Mouse (Mus musculus): ENCODE results near the gene Trub1. TPM values are rescaled to one million over a fixed set of nuclear protein-coding genes. Genes with fewer than 3 reads are reported as not detected.

Trub1 gene
- polyA plus RNA-seq (2014; fragmentation: Nextera tagmentation; extraction: Ambion mirVana), result 13.6 and 14.1 TPM in 2 replicates

- DNase-seq (ENCODE audit: low spot score) (peak; percentile 89), ATAC-seq (ENCODE audit: low FRiP score) (peak; percentile 96)
- peak within 1 kb of the TSS; percentile 59 for H3K4me2 ChIP-seq (replicated peaks)
- H3K9me3 ChIP-seq (ENCODE audit: control insufficient read depth, low read length), result no peaks in the 10 kb centered on the region
- H3K9ac ChIP-seq, result peak within 1 kb of the TSS; percentile 65
- H3K27me3 ChIP-seq (ENCODE audit: control insufficient read depth, insufficient read depth, low read length), result no peaks in the 10 kb centered on the region
- H3K4me1 ChIP-seq (replicated peaks; ENCODE audit: control insufficient read depth, insufficient read depth, low read length), result peaks cover 15% of the 10 kb centered on the region; the same call in 1 of the 2 replicates
- H3K27ac ChIP-seq, result peak within 1 kb of the TSS; percentile 62
- no peaks in the 10 kb centered on the region for H3K36me3 ChIP-seq (replicated peaks; ENCODE audit: control insufficient read depth, insufficient read depth)
- H3K4me3 ChIP-seq (replicated peaks; ENCODE audit: low read length), result peak within 1 kb of the TSS; percentile 54
- 5% methylated on average over 26 of the region's 26 CpGs for WGBS
Measured at GRCm38 (mm10) chr19:57452492-57453217, at the start of gene Trub1. TSS of gene Trub1 (plus strand) at chr19:57452912.

GRCm38 (mm10) chr19:57403700-57404501 lies 48.8 kb upstream of the Trub1 start:
- Histone ChIP-seq H3K9me3 (ENCODE audit: control insufficient read depth, low read length) (no peaks in the 10 kb centered on the region), H3K27ac (no peak overlapping the region), H3K4me1 (replicated peaks; ENCODE audit: control insufficient read depth, insufficient read depth, low read length) (0 out of 2 replicates have a peak, but pooled peaks cover 3% of the 10 kb centered on the region), H3K36me3 (replicated peaks; ENCODE audit: control insufficient read depth, insufficient read depth) (no peaks in the 10 kb centered on the region), H3K9ac (no peak overlapping the region), H3K4me2 (replicated peaks) (peak overlapping the region; percentile 36), H3K27me3 (ENCODE audit: control insufficient read depth, insufficient read depth, low read length) (no peaks in the 10 kb centered on the region), H3K4me3 (replicated peaks; ENCODE audit: low read length) (no peak overlapping the region)
- WGBS, result 14% methylated on average over 24 of the region's 24 CpGs
- ATAC-seq (ENCODE audit: low FRiP score), result no peak
- peak; percentile 73 for DNase-seq (ENCODE audit: low spot score)

GRCm38 (mm10) chr19:57404502-57404848 lies 48.2 kb upstream of the Trub1 start:
- H3K27ac ChIP-seq, result no peak overlapping the region
- 0 out of 2 replicates have a peak, but pooled peaks cover 3% of the 10 kb centered on the region for H3K4me1 ChIP-seq (replicated peaks; ENCODE audit: control insufficient read depth, insufficient read depth, low read length)
- H3K4me3 ChIP-seq (replicated peaks; ENCODE audit: low read length), result no peak overlapping the region
- H3K27me3 ChIP-seq (ENCODE audit: control insufficient read depth, insufficient read depth, low read length), result no peaks in the 10 kb centered on the region
- WGBS, result 7% methylated on average over 9 of the region's 9 CpGs
- no peaks in the 10 kb centered on the region for H3K36me3 ChIP-seq (replicated peaks; ENCODE audit: control insufficient read depth, insufficient read depth)
- H3K9me3 ChIP-seq (ENCODE audit: control insufficient read depth, low read length), result no peaks in the 10 kb centered on the region
- H3K9ac ChIP-seq, result no peak overlapping the region
- ATAC-seq (ENCODE audit: low FRiP score), result no peak
- DNase-seq (ENCODE audit: low spot score), result no peak
- peak overlapping the region; percentile 36 for H3K4me2 ChIP-seq (replicated peaks)

DNA sequence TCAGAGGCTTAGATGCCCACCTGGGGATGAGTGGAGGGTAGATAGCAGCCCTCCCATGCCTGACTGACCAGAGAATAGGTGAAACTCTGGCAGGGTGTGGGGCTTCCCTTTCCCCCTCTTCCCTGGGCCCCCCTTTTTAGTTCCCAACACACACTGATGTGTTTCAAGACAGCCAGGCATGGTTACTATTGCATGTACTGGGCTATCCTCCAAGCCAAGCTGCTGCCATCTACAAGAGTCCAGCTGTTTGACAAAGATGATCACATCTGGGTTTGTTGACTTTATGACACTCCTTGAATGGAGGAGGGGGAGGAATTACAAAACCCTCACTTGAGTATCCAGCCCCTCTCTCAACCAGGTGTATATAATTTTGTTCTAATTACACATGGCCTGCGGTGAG lies 44.8 kb upstream of the Trub1 start:
- DNase-seq (ENCODE audit: low spot score) (no peak), ATAC-seq (ENCODE audit: low FRiP score) (no peak)
- 94% methylated on average over 1 of the region's 1 CpGs for WGBS
- Histone ChIP-seq H3K4me3 (replicated peaks; ENCODE audit: low read length) (no peak overlapping the region), H3K36me3 (replicated peaks; ENCODE audit: control insufficient read depth, insufficient read depth) (no peaks in the 10 kb centered on the region), H3K9ac (no peak overlapping the region), H3K4me1 (replicated peaks; ENCODE audit: control insufficient read depth, insufficient read depth, low read length) (peaks cover 15% of the 10 kb centered on the region), H3K9me3 (ENCODE audit: control insufficient read depth, low read length) (no peaks in the 10 kb centered on the region), H3K4me2 (replicated peaks) (no peak overlapping the region), H3K27ac (no peak overlapping the region), H3K27me3 (ENCODE audit: control insufficient read depth, insufficient read depth, low read length) (no peaks in the 10 kb centered on the region)

GRCm38 (mm10) chr19:57411375-57412196 lies 41.1 kb upstream of the Trub1 start:
- ATAC-seq (ENCODE audit: low FRiP score), result peak; percentile 75; the same call in 1 of the 2 replicates
- no peaks in the 10 kb centered on the region for H3K9me3 ChIP-seq (ENCODE audit: control insufficient read depth, low read length)
- H3K9ac ChIP-seq, result 0 out of 2 replicates have a peak overlapping the region, but pooled peaks have one; percentile 28
- H3K4me2 ChIP-seq (replicated peaks), result peak overlapping the region; percentile 37
- no peaks in the 10 kb centered on the region for H3K27me3 ChIP-seq (ENCODE audit: control insufficient read depth, insufficient read depth, low read length)
- peaks cover 12% of the 10 kb centered on the region for H3K4me1 ChIP-seq (replicated peaks; ENCODE audit: control insufficient read depth, insufficient read depth, low read length)
- no peak overlapping the region for H3K4me3 ChIP-seq (replicated peaks; ENCODE audit: low read length)
- 35% methylated on average over 29 of the region's 29 CpGs for WGBS
- DNase-seq (ENCODE audit: low spot score), result peak; percentile 70
- peak overlapping the region; percentile 68 for H3K27ac ChIP-seq
- H3K36me3 ChIP-seq (replicated peaks; ENCODE audit: control insufficient read depth, insufficient read depth), result no peaks in the 10 kb centered on the region

GRCm38 (mm10) chr19:57413170-57413569 lies 39.5 kb upstream of the Trub1 start:
- H3K27ac ChIP-seq, result no peak overlapping the region
- no peaks in the 10 kb centered on the region for H3K27me3 ChIP-seq (ENCODE audit: control insufficient read depth, insufficient read depth, low read length)
- H3K9me3 ChIP-seq (ENCODE audit: control insufficient read depth, low read length), result no peaks in the 10 kb centered on the region
- 92% methylated on average over 3 of the region's 3 CpGs for WGBS
- H3K4me1 ChIP-seq (replicated peaks; ENCODE audit: control insufficient read depth, insufficient read depth, low read length), result peaks cover 12% of the 10 kb centered on the region
- no peak overlapping the region for H3K4me3 ChIP-seq (replicated peaks; ENCODE audit: low read length)
- no peak overlapping the region for H3K4me2 ChIP-seq (replicated peaks)
- H3K9ac ChIP-seq, result no peak overlapping the region
- H3K36me3 ChIP-seq (replicated peaks; ENCODE audit: control insufficient read depth, insufficient read depth), result no peaks in the 10 kb centered on the region
- DNase-seq (ENCODE audit: low spot score) (no peak), ATAC-seq (ENCODE audit: low FRiP score) (no peak)

DNA sequence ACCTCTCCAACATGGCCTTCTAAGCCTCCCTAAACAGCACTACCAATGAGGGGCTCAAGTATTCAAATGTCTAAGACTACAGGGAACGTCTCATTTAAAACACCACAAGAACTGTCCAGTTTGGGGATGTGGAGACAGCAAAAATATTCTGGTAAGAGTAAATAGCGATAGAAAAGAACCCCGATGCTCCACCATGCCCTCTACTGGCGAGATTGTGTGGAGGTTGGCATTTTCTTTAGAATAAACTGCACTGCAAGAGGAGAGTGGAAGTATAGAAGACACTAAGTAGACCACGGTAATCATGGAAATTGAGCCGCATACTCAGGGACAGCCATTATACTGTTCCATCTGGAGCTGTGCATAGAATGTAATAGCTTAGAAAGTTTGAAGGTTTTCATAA lies 38.8 kb upstream of the Trub1 start:
- H3K4me1 ChIP-seq (replicated peaks; ENCODE audit: control insufficient read depth, insufficient read depth, low read length), result peaks cover 16% of the 10 kb centered on the region
- H3K27me3 ChIP-seq (ENCODE audit: control insufficient read depth, insufficient read depth, low read length), result no peaks in the 10 kb centered on the region
- ATAC-seq (ENCODE audit: low FRiP score) (no peak), DNase-seq (ENCODE audit: low spot score) (no peak)
- no peak overlapping the region for H3K4me3 ChIP-seq (replicated peaks; ENCODE audit: low read length)
- WGBS, result 84% methylated on average over 6 of the region's 6 CpGs
- no peaks in the 10 kb centered on the region for H3K36me3 ChIP-seq (replicated peaks; ENCODE audit: control insufficient read depth, insufficient read depth)
- H3K4me2 ChIP-seq (replicated peaks), result no peak overlapping the region
- no peaks in the 10 kb centered on the region for H3K9me3 ChIP-seq (ENCODE audit: control insufficient read depth, low read length)
- H3K27ac ChIP-seq, result no peak overlapping the region
- H3K9ac ChIP-seq, result no peak overlapping the region

- 93% methylated on average over 8 of the region's 8 CpGs for WGBS
- no peak for ATAC-seq (ENCODE audit: low FRiP score)
- no peak overlapping the region for H3K27ac ChIP-seq
Measured at GRCm38 (mm10) chr19:57415031-57415807, 37.5 kb upstream of the Trub1 start.

More at GRCm38 (mm10) chr19:57415031-57415807, 37.5 kb upstream of the Trub1 start:
- no peak for DNase-seq (ENCODE audit: low spot score)
- Histone ChIP-seq H3K4me3 (replicated peaks; ENCODE audit: low read length) (no peak overlapping the region), H3K9ac (no peak overlapping the region), H3K4me1 (replicated peaks; ENCODE audit: control insufficient read depth, insufficient read depth, low read length) (peaks cover 16% of the 10 kb centered on the region), H3K4me2 (replicated peaks) (no peak overlapping the region), H3K9me3 (ENCODE audit: control insufficient read depth, low read length) (no peaks in the 10 kb centered on the region), H3K27me3 (ENCODE audit: control insufficient read depth, insufficient read depth, low read length) (no peaks in the 10 kb centered on the region), H3K36me3 (replicated peaks; ENCODE audit: control insufficient read depth, insufficient read depth) (no peaks in the 10 kb centered on the region)
